Mouse (Mus musculus) kidney, embryonic 15.5 days (tissue): ENCODE data around the gene Col18a1. TPM values are rescaled to one million over a fixed set of nuclear protein-coding genes. Genes with fewer than 3 reads are reported as not detected.
"Not testable (repeated sequence)": the region's sequence is repeated elsewhere in the genome, so short reads cannot be mapped to it uniquely, and the experiment has no call there.

ENCODE experiments used
- ATAC-seq: fragments of 200-750 bp; cut with Nextera tagmentation; replicated peaks from 2 replicates; pipeline ENCODE4 v1.8.0; 2017; ENCODE audit warnings: moderate TSS enrichment; ENCODE audit not compliant: low FRiP score
- H3K27ac ChIP-seq: fragments of 300-500 bp; sonication (generic); 2 replicates; pipeline ENCODE4 v1.5.1; 2015; ENCODE audit warnings: mild to moderate bottlenecking, inconsistent platforms
- H3K27me3 ChIP-seq: fragments of 300-500 bp; sonication (generic); 2 replicates; pipeline ENCODE4 v1.6.1; 2015; ENCODE audit warnings: inconsistent platforms
- H3K36me3 ChIP-seq: fragments of 300-500 bp; sonication (generic); 2 replicates; pipeline ENCODE4 v1.6.1; 2015; ENCODE audit warnings: inconsistent platforms
- H3K4me1 ChIP-seq: fragments of 300-500 bp; sonication (generic); 2 replicates; pipeline ENCODE4 v1.6.1; 2015; ENCODE audit warnings: inconsistent platforms
- H3K4me2 ChIP-seq: fragments of 300-500 bp; sonication (generic); 2 replicates; pipeline ENCODE4 v1.6.1; 2015; ENCODE audit warnings: moderate library complexity, mild to moderate bottlenecking, inconsistent platforms
- H3K4me3 ChIP-seq: fragments of 300-500 bp; sonication (generic); replicated peaks from 2 replicates; pipeline ENCODE4 v1.5.1; 2015; ENCODE audit warnings: mild to moderate bottlenecking, inconsistent platforms
- H3K9ac ChIP-seq: fragments of 300-500 bp; sonication (generic); 2 replicates; pipeline ENCODE4 v1.6.1; 2015; ENCODE audit warnings: mild to moderate bottlenecking, inconsistent platforms
- H3K9me3 ChIP-seq: fragments of 300-500 bp; sonication (generic); replicated peaks from 2 replicates; pipeline ENCODE4 v1.6.1; 2016; ENCODE audit warnings: inconsistent platforms
- WGBS: fragments of 180-500 bp; shearing (Covaris S2); methylation state at CpG from one replicate; pipeline ENCODE4 v1.1.7; 2015; ENCODE audit warnings: mixed read lengths; 5-methylcytosine and 5-hydroxymethylcytosine counted together
- polyA plus RNA-seq: library from polyadenylated mRNA; unstranded; fragments of >200 nt; fragmentation: Nextera tagmentation; extraction: Ambion mirVana; gene quantifications from 2 replicates; pipeline ENCODE4 v1.2.1, GENCODE M21; 2015

Gene Col18a1
- polyA plus RNA-seq, 1 experiment from 2014 or later, result 206 TPM

DNA sequence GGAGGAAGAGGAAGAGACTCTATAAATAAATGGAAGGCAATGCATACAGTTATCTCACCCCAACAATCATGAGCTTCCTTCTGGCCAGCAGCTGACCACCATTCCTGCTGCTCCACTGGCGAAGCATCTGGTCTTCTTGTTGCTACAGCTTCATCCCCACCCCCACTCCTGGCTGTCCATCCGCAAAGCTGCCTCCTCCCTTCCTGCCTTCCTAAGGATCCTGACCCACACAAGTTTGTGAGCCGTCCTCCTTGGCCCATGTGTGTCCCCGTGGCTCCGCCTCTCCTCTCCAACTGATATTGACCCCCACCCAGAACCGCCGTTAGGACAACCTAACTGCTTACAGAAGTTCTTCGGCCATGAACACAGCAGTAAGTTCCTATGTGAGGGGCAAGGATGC is 16.3 kb downstream of the Col18a1 start:
- peaks cover 85% of the 10 kb centered on the region for H3K4me1 ChIP-seq
- WGBS, result 37% methylated on average over 8 of the region's 8 CpGs
- peak overlapping the region; percentile 30; the same call in 1 of the 2 replicates for H3K4me2 ChIP-seq
- H3K4me3 ChIP-seq, result no peak overlapping the region
- H3K9me3 ChIP-seq, result no peaks in the 10 kb centered on the region
- no peak for ATAC-seq
- H3K27me3 ChIP-seq, result no peaks in the 10 kb centered on the region
- no peaks in the 10 kb centered on the region for H3K36me3 ChIP-seq
- no peak overlapping the region for H3K9ac ChIP-seq
- H3K27ac ChIP-seq, result peak overlapping the region; percentile 96

DNA sequence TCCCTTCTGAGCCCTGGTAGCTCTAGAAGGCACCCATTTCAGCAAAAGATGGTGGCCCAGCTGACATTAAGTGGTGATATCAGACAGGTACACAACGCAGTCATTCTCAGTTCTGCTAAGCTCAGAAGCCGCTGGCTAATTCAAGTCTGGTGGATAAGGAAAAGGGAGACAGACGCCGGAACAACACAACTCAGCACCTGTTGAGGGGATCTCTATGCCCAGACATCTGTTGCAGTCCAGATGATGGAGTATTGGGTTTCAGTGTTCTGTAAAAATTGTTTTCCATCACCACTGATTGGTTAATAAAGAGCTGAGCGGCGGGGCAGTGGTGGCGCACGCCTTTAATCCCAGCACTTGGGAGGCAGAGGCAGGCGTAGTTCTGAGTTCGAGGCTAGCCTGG is 18.8 kb downstream of the Col18a1 start:
- peaks cover 85% of the 10 kb centered on the region for H3K4me1 ChIP-seq
- H3K27me3 ChIP-seq, result no peaks in the 10 kb centered on the region
- H3K9ac ChIP-seq, result no peak overlapping the region
- peak overlapping the region; percentile 90 for H3K27ac ChIP-seq
- H3K36me3 ChIP-seq, result no peaks in the 10 kb centered on the region
- no peak for ATAC-seq
- H3K9me3 ChIP-seq, result no peaks in the 10 kb centered on the region
- no peak overlapping the region for H3K4me3 ChIP-seq
- H3K4me2 ChIP-seq, result no peak overlapping the region
- WGBS, result 84% methylated on average over 10 of the region's 10 CpGs

DNA sequence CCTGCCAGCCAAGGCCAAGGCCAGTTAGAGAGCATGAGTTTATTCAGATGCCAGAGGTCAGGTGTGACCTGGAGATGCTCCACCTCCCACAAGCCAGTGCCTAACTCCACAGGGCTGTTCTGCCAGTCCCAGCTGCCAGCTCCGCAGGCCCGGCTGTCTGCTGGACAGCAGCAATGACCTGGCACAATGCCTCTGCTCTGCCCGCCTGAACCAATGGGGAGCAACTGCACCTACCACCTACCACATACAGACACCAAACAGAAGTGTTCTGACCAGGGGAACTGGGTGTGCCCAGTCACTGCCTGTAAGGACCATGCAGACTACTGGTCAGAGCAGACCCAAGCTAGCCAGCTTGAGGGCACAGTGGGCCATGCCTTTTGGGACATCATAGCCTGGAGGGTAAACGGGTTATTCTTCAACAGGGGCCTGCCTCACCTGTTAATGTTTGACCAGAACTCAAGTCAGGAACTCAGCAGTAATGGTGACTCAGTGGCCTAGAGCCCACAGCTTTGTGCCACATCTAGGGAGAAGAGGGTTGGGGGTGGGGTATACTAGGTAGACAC is 19.4 kb downstream of the Col18a1 start:
- Histone ChIP-seq H3K9me3 (no peaks in the 10 kb centered on the region), H3K4me2 (peak overlapping the region; percentile 14; the same call in 1 of the 2 replicates), H3K27me3 (no peaks in the 10 kb centered on the region), H3K9ac (no peak overlapping the region), H3K36me3 (no peaks in the 10 kb centered on the region), H3K4me1 (peaks cover 85% of the 10 kb centered on the region), H3K4me3 (no peak overlapping the region), H3K27ac (peak overlapping the region; percentile 90)
- ATAC-seq, result peak; percentile 67
- 65% methylated on average over 4 of the region's 4 CpGs for WGBS

DNA sequence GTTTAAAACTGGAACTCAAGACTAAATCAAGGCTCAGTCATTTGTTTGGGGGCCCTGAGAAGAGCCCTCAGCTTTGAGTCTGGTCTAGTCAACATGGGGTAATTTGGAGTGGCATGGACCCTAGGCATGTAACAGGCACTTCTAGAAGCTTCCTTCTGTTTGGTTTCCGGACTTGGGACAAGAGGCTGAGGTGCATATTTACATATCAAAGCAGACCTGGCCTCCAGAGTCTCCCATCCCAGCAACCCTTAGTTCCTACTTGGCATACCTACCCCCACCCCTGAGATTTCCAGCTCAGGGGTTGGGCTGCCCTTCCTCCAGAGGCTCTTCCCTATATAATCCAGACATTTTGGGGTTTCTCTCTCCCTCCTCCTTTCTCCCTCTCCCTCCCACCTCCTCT is 20.4 kb downstream of the Col18a1 start:
- Histone ChIP-seq H3K36me3 (no peaks in the 10 kb centered on the region), H3K4me3 (no peak overlapping the region), H3K9me3 (no peaks in the 10 kb centered on the region), H3K4me2 (no peak overlapping the region), H3K9ac (no peak overlapping the region), H3K27me3 (no peaks in the 10 kb centered on the region), H3K27ac (peak overlapping the region; percentile 90), H3K4me1 (peaks cover 78% of the 10 kb centered on the region)
- 59% methylated on average over 1 of the region's 1 CpGs for WGBS
- ATAC-seq, result no peak

DNA sequence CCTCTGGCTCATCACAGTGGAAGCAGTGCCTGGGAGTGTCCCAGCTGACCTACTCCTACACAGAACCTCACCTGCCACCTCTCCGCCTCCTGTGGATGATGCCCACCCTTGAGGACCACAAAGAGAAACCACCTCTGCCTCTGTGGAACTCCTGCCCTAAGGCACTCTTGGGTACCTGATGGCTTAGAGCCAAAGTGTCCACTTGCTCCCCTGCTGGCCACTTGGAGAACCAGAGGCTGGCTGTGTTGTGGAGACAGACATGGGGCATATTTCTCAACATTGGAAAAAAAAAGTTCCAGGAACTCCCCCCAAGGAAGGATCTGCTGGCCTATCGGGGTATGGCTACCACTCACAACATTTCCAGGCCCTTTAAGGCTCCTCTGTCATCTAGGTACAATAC is 22.0 kb downstream of the Col18a1 start:
- no peak overlapping the region for H3K4me3 ChIP-seq
- H3K9me3 ChIP-seq, result no peaks in the 10 kb centered on the region
- peak overlapping the region; percentile 67; the same call in 1 of the 2 replicates for H3K27ac ChIP-seq
- H3K36me3 ChIP-seq, result no peaks in the 10 kb centered on the region
- no peaks in the 10 kb centered on the region for H3K27me3 ChIP-seq
- no peak overlapping the region for H3K9ac ChIP-seq
- H3K4me1 ChIP-seq, result peaks cover 66% of the 10 kb centered on the region
- ATAC-seq, result no peak
- 82% methylated on average over 2 of the region's 2 CpGs for WGBS
- no peak overlapping the region for H3K4me2 ChIP-seq

DNA sequence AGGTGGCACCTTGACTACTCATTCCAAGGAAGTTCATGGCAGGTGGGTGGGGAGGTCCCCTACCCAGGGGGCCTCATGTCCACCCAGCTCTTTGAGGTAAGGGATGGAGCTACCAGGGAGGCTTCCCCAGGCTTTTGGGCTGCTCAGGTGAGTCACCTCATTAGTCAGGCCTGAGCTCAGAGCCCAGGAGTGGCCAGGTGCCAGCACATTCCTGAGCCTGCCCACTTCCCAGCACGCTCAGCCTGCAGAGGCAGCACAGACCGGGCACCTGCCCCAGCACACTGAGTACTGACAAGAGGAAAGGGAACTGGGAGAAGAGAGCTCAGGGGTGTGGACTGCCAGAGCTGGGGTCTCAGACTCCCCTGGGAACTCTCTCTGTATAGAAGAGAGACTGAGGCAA is 24.0 kb downstream of the Col18a1 start:
- no peaks in the 10 kb centered on the region for H3K27me3 ChIP-seq

DNA sequence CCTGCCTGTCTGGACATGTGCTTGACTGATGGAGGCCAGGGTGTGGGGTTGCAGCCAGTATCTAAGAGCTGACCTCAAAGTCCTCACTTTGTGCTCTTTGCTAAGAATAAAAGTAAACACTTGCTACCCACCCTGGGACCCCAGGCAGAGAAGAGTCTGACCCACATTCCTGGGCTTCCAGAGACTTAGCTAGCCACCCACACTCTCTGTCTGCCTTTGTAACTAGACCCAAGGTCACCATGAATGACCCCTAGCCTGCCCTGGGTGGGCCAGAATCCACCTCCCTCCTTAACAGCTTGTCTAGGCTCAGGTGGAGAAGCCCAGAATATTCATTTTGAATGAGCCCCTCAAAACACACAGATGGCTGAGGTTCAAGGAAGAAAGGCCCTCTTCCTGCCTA is 28.0 kb downstream of the Col18a1 start:
- Histone ChIP-seq H3K4me3 (no peak overlapping the region), H3K27me3 (no peaks in the 10 kb centered on the region), H3K36me3 (peaks cover 6% of the 10 kb centered on the region; the same call in 1 of the 2 replicates), H3K9ac (no peak overlapping the region), H3K4me1 (peaks cover 45% of the 10 kb centered on the region), H3K4me2 (no peak overlapping the region), H3K9me3 (no peaks in the 10 kb centered on the region), H3K27ac (no peak overlapping the region)
- ATAC-seq, result no peak

More for the DNA sequence above, 24.0 kb downstream of the Col18a1 start:
- H3K4me2 ChIP-seq, result no peak overlapping the region
- peak; percentile 29 for ATAC-seq
- peak overlapping the region; percentile 67 for H3K27ac ChIP-seq
- H3K4me3 ChIP-seq, result no peak overlapping the region
- peaks cover 63% of the 10 kb centered on the region for H3K4me1 ChIP-seq
- H3K9me3 ChIP-seq, result no peaks in the 10 kb centered on the region
- no peaks in the 10 kb centered on the region for H3K36me3 ChIP-seq
- WGBS, result 61% methylated on average over 2 of the region's 2 CpGs
- no peak overlapping the region for H3K9ac ChIP-seq

DNA sequence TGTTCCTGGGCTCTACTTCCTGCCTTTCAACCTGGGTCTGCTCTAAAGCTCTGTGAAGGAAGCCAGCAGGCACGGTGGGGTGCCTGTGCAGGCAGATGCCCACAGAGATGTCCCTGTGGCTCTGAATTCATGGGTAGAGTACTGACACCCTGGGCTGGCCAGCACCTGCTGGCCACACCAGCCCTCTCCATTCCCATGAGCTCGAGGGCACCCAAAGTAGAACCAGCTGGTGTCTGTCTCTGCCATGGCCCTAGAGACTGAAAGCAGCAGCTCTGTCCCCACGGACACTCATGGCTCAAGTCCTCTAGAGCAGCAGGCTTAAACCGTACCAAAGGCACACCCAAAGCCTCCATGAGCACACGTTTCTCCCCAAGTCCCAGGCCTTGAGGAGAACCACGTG is 30.1 kb downstream of the Col18a1 start:
- Histone ChIP-seq H3K9me3 (no peaks in the 10 kb centered on the region), H3K27ac (no peak overlapping the region), H3K9ac (no peak overlapping the region), H3K4me2 (no peak overlapping the region), H3K27me3 (no peaks in the 10 kb centered on the region), H3K4me3 (no peak overlapping the region), H3K36me3 (peaks cover 6% of the 10 kb centered on the region; the same call in 1 of the 2 replicates), H3K4me1 (peaks cover 50% of the 10 kb centered on the region)
- WGBS, result 86% methylated on average over 6 of the region's 6 CpGs
- no peak for ATAC-seq

DNA sequence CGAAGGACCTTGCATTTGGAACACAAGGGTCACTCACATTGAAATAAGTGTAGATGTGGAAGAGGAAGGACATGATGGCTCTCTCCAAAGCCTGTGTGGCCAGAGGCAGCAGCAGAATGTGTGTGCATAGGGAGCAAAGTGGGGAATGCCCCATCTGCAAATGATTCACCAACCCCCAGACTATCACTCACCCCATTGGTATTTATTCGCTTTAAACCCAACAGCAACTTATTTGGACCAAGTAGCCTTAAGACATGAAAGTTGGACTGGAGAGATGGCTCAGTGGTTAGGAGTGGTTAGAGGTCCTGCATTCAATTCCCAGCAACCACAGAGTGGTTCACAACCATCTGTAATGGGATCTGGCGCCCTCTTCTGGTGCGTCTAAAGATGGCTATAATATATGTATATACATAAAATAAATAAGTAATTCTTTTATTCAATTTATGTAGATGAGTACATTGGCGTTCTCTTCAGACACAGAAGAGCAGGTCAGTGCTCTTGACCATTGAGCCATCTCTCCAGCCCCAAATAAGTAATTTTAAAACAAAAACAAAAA is 31.0 kb downstream of the Col18a1 start:
- H3K4me1 ChIP-seq, result peaks cover 58% of the 10 kb centered on the region
- no peak overlapping the region for H3K9ac ChIP-seq
- peaks cover 6% of the 10 kb centered on the region; the same call in 1 of the 2 replicates for H3K36me3 ChIP-seq
- WGBS, result 93% methylated on average over 5 of the region's 5 CpGs
- no peak overlapping the region for H3K27ac ChIP-seq
- no peak for ATAC-seq
- no peak overlapping the region for H3K4me3 ChIP-seq
- H3K4me2 ChIP-seq, result no peak overlapping the region
- no peaks in the 10 kb centered on the region for H3K9me3 ChIP-seq
- no peaks in the 10 kb centered on the region for H3K27me3 ChIP-seq

DNA sequence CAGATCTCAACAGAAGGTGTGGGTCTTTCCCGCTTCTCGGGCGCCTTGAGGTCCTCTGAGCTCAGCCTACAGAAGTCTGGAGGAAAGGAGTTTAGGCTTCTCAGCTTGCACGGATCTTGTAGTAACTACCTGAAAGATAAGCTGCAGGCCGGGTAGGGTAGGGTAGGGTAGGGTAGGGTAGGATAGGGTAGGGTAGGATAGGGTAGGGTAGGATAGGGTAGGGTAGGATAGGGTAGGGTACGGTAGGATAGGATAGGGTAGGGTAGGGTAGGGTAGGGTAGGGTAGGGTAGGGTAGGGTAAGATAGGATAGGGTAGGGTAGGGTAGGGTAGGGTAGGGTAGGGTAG is 31.6 kb downstream of the Col18a1 start:
- not testable (repeated sequence) for H3K4me3 ChIP-seq, H3K9me3 ChIP-seq, ATAC-seq, H3K36me3 ChIP-seq, H3K27me3 ChIP-seq, H3K9ac ChIP-seq, H3K4me2 ChIP-seq
- peaks cover 63% of the 10 kb centered on the region for H3K4me1 ChIP-seq
- 61% methylated on average over 6 of the region's 6 CpGs for WGBS
- peak overlapping the region; percentile 71 for H3K27ac ChIP-seq

DNA sequence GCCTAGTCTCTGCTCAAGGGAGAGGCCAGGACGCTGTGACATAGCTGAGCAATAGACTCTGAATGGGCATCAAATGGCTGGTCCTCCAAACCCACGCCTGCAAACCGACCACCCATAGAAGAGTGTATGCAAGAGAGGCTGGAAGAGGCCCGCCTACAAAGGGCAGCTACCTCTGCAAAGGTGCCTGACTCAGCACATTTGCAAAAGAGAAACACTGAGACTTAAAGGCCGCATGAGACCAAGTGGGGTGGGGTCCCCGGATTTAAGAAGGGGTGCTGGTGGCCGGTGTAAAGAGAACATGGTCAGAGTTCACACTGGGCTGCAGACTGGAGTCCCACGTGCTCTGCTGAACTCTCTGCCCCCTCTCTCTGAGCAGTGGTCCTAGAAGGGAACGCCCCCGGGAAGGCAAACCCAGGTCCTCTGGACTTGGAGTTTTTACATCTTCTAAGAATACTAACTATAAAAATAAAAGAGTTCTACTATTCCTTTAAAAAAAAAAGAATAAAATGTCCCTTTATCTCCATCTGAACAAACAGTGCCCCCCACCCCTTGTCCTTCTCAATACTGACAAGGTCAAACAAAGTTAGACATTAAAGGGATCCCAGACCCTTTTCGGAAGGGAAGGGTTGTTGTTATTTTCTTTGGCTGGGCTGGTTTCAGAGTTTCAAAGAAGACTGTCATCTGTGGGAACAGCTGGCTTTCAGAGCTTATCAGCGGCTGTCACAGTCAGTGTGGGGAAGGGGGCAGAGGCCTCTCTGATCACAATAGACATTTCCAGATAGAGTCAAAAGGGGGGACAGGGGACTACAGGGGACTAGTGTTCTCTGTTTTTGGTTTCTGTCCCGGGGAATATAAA is 32.2 kb downstream of the Col18a1 start:
- Histone ChIP-seq H3K27me3 (no peaks in the 10 kb centered on the region), H3K27ac (peak overlapping the region; percentile 71), H3K36me3 (peaks cover 6% of the 10 kb centered on the region; the same call in 1 of the 2 replicates), H3K4me2 (no peak overlapping the region), H3K4me3 (no peak overlapping the region), H3K4me1 (peaks cover 66% of the 10 kb centered on the region), H3K9ac (no peak overlapping the region), H3K9me3 (no peaks in the 10 kb centered on the region)
- ATAC-seq, result 0 out of 2 replicates have a peak, but pooled peaks have one; percentile 15
- WGBS, result 42% methylated on average over 13 of the region's 13 CpGs

DNA sequence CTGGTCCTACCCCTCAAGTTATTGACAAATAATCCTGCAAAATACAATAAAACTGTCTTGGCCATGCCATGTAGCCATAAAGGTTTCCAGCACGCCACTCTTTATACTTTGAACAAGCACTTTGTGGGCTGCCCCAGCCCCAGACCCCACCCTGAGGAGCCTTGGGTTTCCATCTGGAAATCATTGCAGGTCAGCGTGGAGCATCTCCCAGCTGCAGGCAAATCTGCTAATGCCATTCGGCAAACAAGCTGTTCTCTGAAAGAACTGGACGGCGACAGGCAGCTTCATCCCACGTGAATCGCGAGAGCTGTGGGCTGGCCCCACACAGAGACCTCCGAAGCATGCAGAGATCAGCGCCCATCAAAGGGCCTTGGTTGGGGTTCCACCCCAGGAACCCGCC is 34.2 kb downstream of the Col18a1 start:
- Histone ChIP-seq H3K9ac (no peak overlapping the region), H3K4me3 (no peak overlapping the region), H3K4me2 (no peak overlapping the region), H3K9me3 (no peaks in the 10 kb centered on the region), H3K27me3 (no peaks in the 10 kb centered on the region), H3K27ac (peak overlapping the region; percentile 84), H3K4me1 (peaks cover 76% of the 10 kb centered on the region), H3K36me3 (peaks cover 5% of the 10 kb centered on the region; the same call in 1 of the 2 replicates)
- ATAC-seq, result no peak
- 59% methylated on average over 11 of the region's 11 CpGs for WGBS
